Mouse (Mus musculus): ENCODE measurements around the gene Pde1a.

DNA sequence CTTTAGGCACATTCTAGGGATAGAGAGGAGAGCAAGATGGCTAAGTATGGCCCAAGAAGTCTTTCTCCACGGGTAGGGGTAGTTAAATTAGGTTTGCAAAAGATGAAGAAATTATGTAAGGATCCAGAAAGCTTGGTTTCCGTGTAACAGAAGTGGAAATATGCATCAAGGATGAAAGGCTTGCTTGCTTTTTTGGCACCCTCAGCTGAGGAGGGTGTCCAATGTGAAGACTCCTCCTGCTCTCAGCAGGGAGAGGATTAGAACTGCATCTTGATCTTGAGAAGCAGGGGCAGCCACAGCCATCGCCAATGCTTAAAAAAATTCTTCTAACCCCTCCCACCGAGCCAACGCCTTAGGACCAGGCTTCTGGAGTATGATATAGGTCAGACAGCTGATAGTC, 55.2 kb downstream of the Pde1a start:
- TF ChIP-seq POLR2A (IDR thresholded peaks at IDR 0.05; ENCODE audit: low read depth, low read length) = no peak
- no peak for TF ChIP-seq CTCF (IDR thresholded peaks at IDR 0.05; ENCODE audit: borderline replicate concordance, insufficient read depth, low read length)

Data from embryonic fibroblast, embryonic 13.5 days (primary cell).